Mouse (Mus musculus): ENCODE measurements at regions not wholly inside any gene's neighbourhood (a gene's known extent, or its start where the extent isn't known, plus 50 kb on each side); places are given as distances from the start of the nearest gene placed in this dataset.
"Not testable (repeated sequence)": the region's sequence is repeated elsewhere in the genome, so short reads cannot be mapped to it uniquely, and the experiment has no call there.

DNA sequence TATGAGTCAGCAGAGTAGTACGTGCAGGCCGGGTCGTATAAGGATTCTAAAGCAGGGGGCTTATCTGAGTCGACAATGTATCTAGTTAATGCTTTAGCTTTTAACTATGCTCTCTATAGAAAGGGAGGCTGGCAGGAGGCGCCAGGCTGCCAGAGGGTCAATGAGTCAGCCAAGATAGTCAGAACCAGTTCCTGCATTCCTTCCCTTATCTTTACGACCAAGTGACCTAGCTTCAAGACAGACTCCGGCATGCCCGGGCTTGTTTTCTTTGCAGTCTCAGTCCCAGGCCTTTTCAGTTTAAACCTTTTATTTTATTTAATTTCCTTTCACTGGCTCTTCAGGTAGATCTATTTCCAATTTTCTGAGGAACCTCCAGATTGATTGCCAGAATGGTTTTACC lies 374.0 kb upstream of the Nrxn1 start:
- DNase-seq, result no peak
- Histone ChIP-seq H3K4me3 (replicated peaks; ENCODE audit: insufficient read depth, low read depth, low read length) (no peak overlapping the region), H3K4me1 (ENCODE audit: control insufficient read depth, insufficient read depth, low read length) (no peaks in the 10 kb centered on the region), H3K27ac (ENCODE audit: insufficient read depth, low read length) (no peak overlapping the region), H3K27me3 (ENCODE audit: control insufficient read depth, insufficient read depth, low read length) (no peaks in the 10 kb centered on the region)
- no peak for TF ChIP-seq CTCF (IDR thresholded peaks at IDR 0.05; ENCODE audit: borderline replicate concordance, insufficient read depth, low read depth, low read length)
- no peak for TF ChIP-seq POLR2A (IDR thresholded peaks at IDR 0.05; ENCODE audit: borderline replicate concordance, insufficient read depth, low read length)
- WGBS, result 95% methylated on average over 8 of the region's 8 CpGs

DNA sequence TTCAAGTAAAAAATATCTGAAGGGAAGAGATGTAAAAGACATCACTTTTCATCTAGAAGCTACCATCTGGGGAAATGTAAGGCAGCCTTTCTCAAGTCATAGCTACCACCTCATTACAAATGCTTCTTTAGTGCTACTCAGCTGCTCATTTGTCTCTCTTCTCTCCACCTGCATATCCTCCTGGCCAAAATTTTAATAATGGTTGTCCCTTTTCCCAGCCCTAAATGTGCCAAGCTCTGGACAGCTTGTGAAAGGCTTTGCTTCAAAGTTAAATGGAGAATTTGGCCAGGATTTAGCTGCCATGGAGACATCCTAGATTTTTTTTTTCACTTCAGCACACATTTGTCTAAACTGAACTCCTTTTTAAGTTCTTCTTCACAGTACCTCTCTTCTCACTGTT lies 358.8 kb upstream of the Nrxn1 start:
- TF ChIP-seq CTCF (IDR thresholded peaks at IDR 0.05; ENCODE audit: borderline replicate concordance, insufficient read depth, low read depth, low read length), result no peak
- TF ChIP-seq POLR2A (IDR thresholded peaks at IDR 0.05; ENCODE audit: borderline replicate concordance, insufficient read depth, low read length), result no peak
- peak in 1 of 2 experiments; percentile 26 for DNase-seq
- H3K4me3 ChIP-seq (replicated peaks; ENCODE audit: insufficient read depth, low read depth, low read length), result no peak overlapping the region
- H3K27ac ChIP-seq (ENCODE audit: insufficient read depth, low read length), result no peak overlapping the region
- no peaks in the 10 kb centered on the region for H3K4me1 ChIP-seq (ENCODE audit: control insufficient read depth, insufficient read depth, low read length)
- H3K27me3 ChIP-seq (ENCODE audit: control insufficient read depth, insufficient read depth, low read length), result no peaks in the 10 kb centered on the region

DNA sequence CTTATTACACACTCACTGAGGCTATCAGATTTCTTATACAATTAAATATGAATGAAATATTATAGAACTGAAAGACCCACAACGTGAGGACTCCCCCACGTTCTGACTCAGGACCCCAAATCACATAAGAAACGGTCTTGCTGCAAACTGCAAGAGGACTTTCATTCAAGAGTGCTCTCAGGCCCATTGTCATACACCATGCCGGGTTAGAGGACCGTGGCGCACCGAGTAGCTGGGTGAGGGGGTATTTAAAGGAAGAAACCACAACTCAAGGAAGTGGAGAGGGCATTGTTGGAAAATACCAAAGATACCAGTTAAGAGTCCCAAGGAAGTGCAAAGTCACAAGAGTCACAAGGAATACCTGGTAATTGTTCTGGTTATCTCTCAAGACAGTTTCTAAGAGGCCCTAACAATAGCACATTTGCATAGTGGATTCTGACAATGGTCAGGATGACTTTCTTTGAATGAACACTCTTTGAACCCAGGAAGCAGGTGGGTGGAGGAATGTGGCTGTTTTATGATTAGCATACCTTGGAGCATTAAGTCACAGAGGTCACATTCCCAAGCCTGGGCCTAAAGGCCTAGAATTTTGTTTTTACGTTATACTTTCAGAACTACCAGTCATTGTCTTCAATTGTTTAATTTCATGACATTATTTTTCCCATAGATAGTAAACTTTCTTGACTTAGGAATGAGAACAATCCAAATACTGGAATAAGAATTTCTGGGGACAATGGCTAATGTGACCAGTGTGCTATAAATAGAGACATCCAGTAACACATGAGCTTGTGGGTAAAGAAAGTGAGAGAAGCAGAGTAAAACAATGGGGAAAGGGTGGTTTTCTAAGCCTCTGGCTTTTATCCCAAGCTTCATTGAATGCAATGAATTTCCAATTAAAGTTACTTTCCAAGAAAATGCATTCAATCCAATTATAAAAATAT lies 339.2 kb upstream of the Nrxn1 start:
- not testable (repeated sequence) for H3K4me1 ChIP-seq (ENCODE audit: control insufficient read depth, insufficient read depth, low read length); H3K27me3 ChIP-seq (ENCODE audit: control insufficient read depth, insufficient read depth, low read length); H3K27ac ChIP-seq (ENCODE audit: insufficient read depth, low read length); DNase-seq; H3K4me3 ChIP-seq (replicated peaks; ENCODE audit: insufficient read depth, low read depth, low read length)
- 94% methylated on average over 8 of the region's 8 CpGs for WGBS

DNA sequence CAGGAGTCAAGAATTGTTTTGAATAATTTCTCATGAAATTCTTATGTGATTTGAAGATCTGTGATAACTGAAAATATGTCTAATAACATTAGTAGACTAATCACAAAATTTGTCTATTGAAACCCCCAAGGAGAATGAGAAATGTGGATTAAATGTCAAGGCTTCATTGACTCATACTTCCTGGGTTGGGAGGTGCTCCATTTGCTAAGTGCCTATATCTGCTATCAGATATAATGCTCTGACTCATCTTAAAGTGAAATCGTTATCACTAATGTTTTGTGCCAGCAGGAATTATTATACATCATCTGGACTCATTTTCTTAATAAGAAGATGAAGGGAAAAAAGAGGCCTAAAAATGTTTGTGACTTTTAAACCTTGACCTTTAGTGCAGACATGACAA lies 337.5 kb upstream of the Nrxn1 start:
- Histone ChIP-seq H3K4me1 (ENCODE audit: control insufficient read depth, insufficient read depth, low read length) (no peaks in the 10 kb centered on the region), H3K4me3 (replicated peaks; ENCODE audit: insufficient read depth, low read depth, low read length) (no peak overlapping the region), H3K27me3 (ENCODE audit: control insufficient read depth, insufficient read depth, low read length) (no peaks in the 10 kb centered on the region), H3K27ac (ENCODE audit: insufficient read depth, low read length) (no peak overlapping the region)
- no peak for DNase-seq
- no peak for TF ChIP-seq POLR2A (IDR thresholded peaks at IDR 0.05; ENCODE audit: borderline replicate concordance, insufficient read depth, low read length)
- no peak for TF ChIP-seq CTCF (IDR thresholded peaks at IDR 0.05; ENCODE audit: borderline replicate concordance, insufficient read depth, low read depth, low read length)
- 85% methylated on average over 1 of the region's 1 CpGs for WGBS

DNA sequence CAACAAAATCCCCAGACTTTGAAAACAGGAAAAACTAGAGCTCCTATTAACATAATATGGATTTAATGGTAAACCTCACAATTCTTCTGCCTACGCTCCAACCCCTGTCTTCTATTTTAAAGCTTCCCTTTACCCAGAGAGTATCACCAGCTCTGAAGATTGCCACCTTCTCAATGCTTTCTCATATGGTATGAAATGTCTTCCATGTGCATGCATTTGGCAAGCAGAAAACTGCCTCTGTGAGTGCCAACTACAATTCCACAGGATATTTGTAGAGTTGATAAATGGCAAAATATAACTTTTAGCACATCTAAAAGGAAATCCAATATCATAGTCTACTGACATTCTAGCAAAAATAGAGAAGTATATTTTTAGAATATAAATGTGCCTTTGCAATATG lies 332.2 kb upstream of the Nrxn1 start:
- Histone ChIP-seq H3K4me3 (replicated peaks; ENCODE audit: insufficient read depth, low read depth, low read length) (no peak overlapping the region), H3K27me3 (ENCODE audit: control insufficient read depth, insufficient read depth, low read length) (no peaks in the 10 kb centered on the region), H3K4me1 (ENCODE audit: control insufficient read depth, insufficient read depth, low read length) (no peaks in the 10 kb centered on the region), H3K27ac (ENCODE audit: insufficient read depth, low read length) (no peak overlapping the region)
- 88% methylated on average over 1 of the region's 1 CpGs for WGBS
- TF ChIP-seq CTCF (IDR thresholded peaks at IDR 0.05; ENCODE audit: borderline replicate concordance, insufficient read depth, low read depth, low read length), result no peak
- no peak for TF ChIP-seq POLR2A (IDR thresholded peaks at IDR 0.05; ENCODE audit: borderline replicate concordance, insufficient read depth, low read length)
- DNase-seq, result no peak

DNA sequence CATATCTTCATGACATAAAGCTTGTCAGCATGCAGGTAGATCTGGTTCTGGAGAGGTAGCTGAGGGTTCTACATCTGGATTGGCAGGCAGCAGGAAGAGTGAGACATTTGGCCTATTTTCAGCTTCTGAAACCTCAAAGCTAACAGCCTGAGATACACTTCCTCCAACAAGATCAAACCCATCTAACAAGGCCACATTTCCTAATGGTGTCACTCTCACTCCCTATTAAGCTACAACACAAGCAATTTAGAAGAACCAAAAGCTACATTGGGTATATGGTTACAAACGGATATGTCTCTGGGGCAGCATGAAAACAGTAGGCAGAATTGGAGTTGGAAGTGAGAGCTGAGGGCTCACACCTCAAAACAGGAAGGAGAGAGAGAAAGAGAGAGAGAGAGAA lies 325.7 kb upstream of the Nrxn1 start:
- H3K4me1 ChIP-seq (ENCODE audit: control insufficient read depth, insufficient read depth, low read length), result no peaks in the 10 kb centered on the region
- H3K27ac ChIP-seq (ENCODE audit: insufficient read depth, low read length), result no peak overlapping the region
- 83% methylated on average over 1 of the region's 1 CpGs for WGBS
- no peaks in the 10 kb centered on the region for H3K27me3 ChIP-seq (ENCODE audit: control insufficient read depth, insufficient read depth, low read length)
- H3K4me3 ChIP-seq (replicated peaks; ENCODE audit: insufficient read depth, low read depth, low read length), result no peak overlapping the region
- DNase-seq, result no peak
- no peak for TF ChIP-seq POLR2A (IDR thresholded peaks at IDR 0.05; ENCODE audit: borderline replicate concordance, insufficient read depth, low read length)
- no peak for TF ChIP-seq CTCF (IDR thresholded peaks at IDR 0.05; ENCODE audit: borderline replicate concordance, insufficient read depth, low read depth, low read length)

DNA sequence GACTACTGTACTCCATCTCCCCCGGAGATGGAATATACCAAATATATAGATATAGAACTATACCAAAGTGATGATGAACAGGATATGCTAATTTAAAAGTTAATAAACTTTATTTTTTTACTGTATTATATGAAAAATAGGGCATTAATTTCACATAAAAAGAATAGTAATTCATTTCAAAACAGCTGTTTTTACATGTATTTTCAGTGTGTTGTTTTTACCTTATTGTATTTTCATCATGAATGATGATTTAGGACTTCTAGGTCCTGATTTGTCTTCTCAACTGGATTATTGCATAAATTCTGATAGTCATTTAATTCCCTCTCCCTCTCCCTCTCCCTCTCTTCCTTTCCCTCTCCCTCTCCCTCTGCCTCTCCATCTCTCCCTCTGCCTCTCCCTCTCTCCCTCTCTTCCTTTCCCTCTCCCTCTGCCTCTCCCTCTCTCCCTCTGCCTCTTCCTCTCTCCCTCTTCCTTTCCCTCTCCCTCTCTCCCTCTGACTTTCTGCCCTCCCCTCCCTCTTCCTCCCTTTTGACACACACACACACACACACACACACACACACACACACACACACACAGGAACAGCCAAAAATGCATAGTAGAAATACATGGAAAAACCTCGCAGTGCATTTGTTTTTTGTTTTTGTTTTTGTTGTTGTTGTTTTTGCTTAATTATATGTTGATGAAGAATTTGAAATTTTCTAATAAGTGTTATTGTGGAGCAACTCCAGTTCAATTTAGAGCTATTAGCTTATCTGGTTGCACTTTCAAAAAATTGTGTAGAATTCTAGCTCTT lies 298.3 kb upstream of the Nrxn1 start:
- no peak overlapping the region for H3K27ac ChIP-seq (ENCODE audit: insufficient read depth, low read length)
- no peak for DNase-seq
- H3K4me1 ChIP-seq (ENCODE audit: control insufficient read depth, insufficient read depth, low read length), result no peaks in the 10 kb centered on the region
- no peak overlapping the region for H3K4me3 ChIP-seq (replicated peaks; ENCODE audit: insufficient read depth, low read depth, low read length)
- TF ChIP-seq POLR2A (IDR thresholded peaks at IDR 0.05; ENCODE audit: borderline replicate concordance, insufficient read depth, low read length), result no peak
- no peak for TF ChIP-seq CTCF (IDR thresholded peaks at IDR 0.05; ENCODE audit: borderline replicate concordance, insufficient read depth, low read depth, low read length)
- WGBS, result 93% methylated on average over 2 of the region's 2 CpGs
- no peaks in the 10 kb centered on the region for H3K27me3 ChIP-seq (ENCODE audit: control insufficient read depth, insufficient read depth, low read length)

DNA sequence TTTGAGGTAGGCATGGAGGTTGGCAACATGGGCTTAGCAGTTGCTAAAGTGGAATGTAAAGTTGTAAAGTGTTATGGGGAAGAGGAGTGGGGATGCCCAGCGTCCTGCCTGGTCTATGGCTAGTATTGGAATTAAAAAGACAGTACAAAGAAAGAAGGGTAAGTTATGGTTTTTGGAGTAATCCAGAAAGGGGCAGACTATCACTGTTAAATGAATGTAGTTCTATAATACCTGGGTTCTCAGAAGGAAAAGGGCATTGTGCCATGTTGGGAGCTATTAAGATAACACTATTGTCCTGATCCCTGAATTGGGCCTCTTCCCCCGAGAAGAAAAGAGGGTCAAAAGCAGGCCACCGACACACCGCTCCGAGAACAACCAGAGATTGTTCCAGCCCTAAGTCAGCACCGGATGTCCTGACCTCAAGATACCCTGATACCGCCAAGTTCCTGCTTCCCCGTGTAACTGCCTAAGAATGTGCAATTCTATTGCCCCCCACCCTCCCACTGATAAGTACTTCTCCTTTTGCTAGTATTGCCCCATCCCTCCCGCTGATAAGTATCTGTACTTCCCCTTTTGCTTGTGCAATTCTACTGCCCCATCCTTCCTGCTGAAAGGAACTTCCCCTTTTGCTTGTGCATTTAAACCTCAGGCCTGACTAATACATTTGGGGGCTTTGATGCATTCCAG lies 297.2 kb upstream of the Nrxn1 start:
- not testable (repeated sequence) for H3K27me3 ChIP-seq (ENCODE audit: control insufficient read depth, insufficient read depth, low read length); H3K27ac ChIP-seq (ENCODE audit: insufficient read depth, low read length); H3K4me1 ChIP-seq (ENCODE audit: control insufficient read depth, insufficient read depth, low read length); H3K4me3 ChIP-seq (replicated peaks; ENCODE audit: insufficient read depth, low read depth, low read length); DNase-seq
- 87% methylated on average over 9 of the region's 9 CpGs for WGBS

Measured in cerebellum, adult 2 months (tissue).